Mouse (Mus musculus) stomach, embryonic 14.5 days (tissue): ENCODE measurements around the gene Krt6a. TPM values are rescaled to one million over a fixed set of nuclear protein-coding genes. Genes with fewer than 3 reads are reported as not detected.
"Not testable (repeated sequence)": the region's sequence is repeated elsewhere in the genome, so short reads cannot be mapped to it uniquely, and the experiment has no call there.

Source experiments
- ATAC-seq: fragments of 200-750 bp; cut with Nextera tagmentation; 2 replicates; pipeline ENCODE4 v1.8.0; 2017; ENCODE audit warnings: low read depth, moderate TSS enrichment; ENCODE audit not compliant: insufficient number of reproducible peaks, insufficient read depth, low FRiP score
- H3K27ac ChIP-seq: fragments of 300-500 bp; sonication (generic); 2 replicates; pipeline ENCODE4 v1.5.1; 2014; ENCODE audit warnings: mild to moderate bottlenecking, low read length, moderate library complexity, mixed read lengths
- H3K27me3 ChIP-seq: fragments of 300-500 bp; sonication (generic); 2 replicates; pipeline ENCODE4 v1.6.1; 2014; ENCODE audit warnings: low read length, control low read depth, mixed read lengths; ENCODE audit not compliant: control insufficient read depth, insufficient read depth
- H3K36me3 ChIP-seq: fragments of 300-500 bp; sonication (generic); 2 replicates; pipeline ENCODE4 v1.6.1; 2014; ENCODE audit warnings: mild to moderate bottlenecking, control low read depth, low read length, moderate library complexity, mixed read lengths; ENCODE audit not compliant: control insufficient read depth, insufficient read depth
- H3K4me1 ChIP-seq: fragments of 300-500 bp; sonication (generic); 2 replicates; pipeline ENCODE4 v1.6.1; 2014; ENCODE audit warnings: low read length, control low read depth, mixed read lengths; ENCODE audit not compliant: control insufficient read depth, insufficient read depth
- H3K4me2 ChIP-seq: fragments of 300-500 bp; sonication (generic); replicated peaks from 2 replicates; pipeline ENCODE4 v1.6.1; 2014; ENCODE audit warnings: low read depth, low read length, control low read depth
- H3K4me3 ChIP-seq: fragments of 300-500 bp; sonication (generic); 2 replicates; pipeline ENCODE4 v1.5.1; 2014; ENCODE audit warnings: low read depth, low read length, control low read depth
- H3K9ac ChIP-seq: fragments of 300-500 bp; sonication (generic); replicated peaks from 2 replicates; pipeline ENCODE4 v1.6.1; 2014; ENCODE audit warnings: low read depth, mild to moderate bottlenecking, control low read depth, low read length, moderate library complexity, mixed read lengths
- H3K9me3 ChIP-seq: fragments of 300-500 bp; sonication (generic); 2 replicates; pipeline ENCODE4 v1.6.1; 2016; ENCODE audit warnings: low read depth, low read length, control low read depth; ENCODE audit not compliant: control insufficient read depth
- WGBS: fragments of 180-500 bp; shearing (Covaris S2); extraction: QIAGEN DNeasy Blood & Tissue Kit; methylation state at CpG from one replicate; pipeline ENCODE4 v1.1.7; 2014; 5-methylcytosine and 5-hydroxymethylcytosine counted together
- polyA plus RNA-seq: library from polyadenylated mRNA; unstranded; fragments of >200 nt; fragmentation: Nextera tagmentation; extraction: Ambion mirVana; gene quantifications from 2 replicates; pipeline ENCODE4 v1.2.1, GENCODE M21; 2014

Krt6a gene
- polyA plus RNA-seq, 1 experiment from 2014 or later, result 16.8 TPM

GRCm38 (mm10) chr15:101708683-101709082 lies 14.6 kb upstream of the Krt6a start:
- H3K27me3 ChIP-seq, result no peaks in the 10 kb centered on the region
- no peak for ATAC-seq
- no peaks in the 10 kb centered on the region for H3K4me1 ChIP-seq
- no peak overlapping the region for H3K9ac ChIP-seq
- WGBS, result 65% methylated on average over 11 of the region's 11 CpGs
- no peaks in the 10 kb centered on the region for H3K36me3 ChIP-seq
- H3K9me3 ChIP-seq, result no peaks in the 10 kb centered on the region
- no peak overlapping the region for H3K27ac ChIP-seq
- H3K4me2 ChIP-seq, result no peak overlapping the region
- no peak overlapping the region for H3K4me3 ChIP-seq

GRCm38 (mm10) chr15:101707454-101707853 lies 13.3 kb upstream of the Krt6a start:
- Histone ChIP-seq H3K27me3 (no peaks in the 10 kb centered on the region), H3K9me3 (no peaks in the 10 kb centered on the region), H3K4me3 (no peak overlapping the region), H3K27ac (no peak overlapping the region), H3K4me1 (no peaks in the 10 kb centered on the region), H3K9ac (no peak overlapping the region), H3K4me2 (no peak overlapping the region), H3K36me3 (no peaks in the 10 kb centered on the region)
- WGBS, result 87% methylated on average over 9 of the region's 9 CpGs
- no peak for ATAC-seq

GRCm38 (mm10) chr15:101704066-101704465 lies 10.0 kb upstream of the Krt6a start:
- H3K4me1 ChIP-seq, result no peaks in the 10 kb centered on the region
- H3K36me3 ChIP-seq, result no peaks in the 10 kb centered on the region

GRCm38 (mm10) chr15:101702380-101702779 lies 8.3 kb upstream of the Krt6a start:
- no peaks in the 10 kb centered on the region for H3K9me3 ChIP-seq
- no peak overlapping the region for H3K4me2 ChIP-seq
- 34% methylated on average over 2 of the region's 2 CpGs for WGBS
- no peak overlapping the region for H3K9ac ChIP-seq
- no peaks in the 10 kb centered on the region for H3K36me3 ChIP-seq
- no peaks in the 10 kb centered on the region for H3K4me1 ChIP-seq
- no peak for ATAC-seq
- H3K27me3 ChIP-seq, result no peaks in the 10 kb centered on the region
- no peak overlapping the region for H3K27ac ChIP-seq
- no peak overlapping the region for H3K4me3 ChIP-seq

More at GRCm38 (mm10) chr15:101704066-101704465, 10.0 kb upstream of the Krt6a start:
- 75% methylated on average over 4 of the region's 4 CpGs for WGBS
- ATAC-seq, result no peak
- Histone ChIP-seq H3K4me3 (no peak overlapping the region), H3K27me3 (no peaks in the 10 kb centered on the region), H3K4me2 (no peak overlapping the region), H3K9me3 (no peaks in the 10 kb centered on the region), H3K9ac (no peak overlapping the region), H3K27ac (no peak overlapping the region)

- H3K9me3 ChIP-seq, result no peaks in the 10 kb centered on the region
- no peak for ATAC-seq
- 83% methylated on average over 8 of the region's 8 CpGs for WGBS
- no peaks in the 10 kb centered on the region for H3K4me1 ChIP-seq
- H3K4me2 ChIP-seq, result no peak overlapping the region
- H3K36me3 ChIP-seq, result no peaks in the 10 kb centered on the region
- no peak overlapping the region for H3K9ac ChIP-seq
- no peaks in the 10 kb centered on the region for H3K27me3 ChIP-seq
- H3K27ac ChIP-seq, result no peak overlapping the region
- H3K4me3 ChIP-seq, result no peak overlapping the region
These were observed 5.8 kb upstream of the Krt6a start for GRCm38 (mm10) chr15:101699866-101700265.

GRCm38 (mm10) chr15:101699192-101699591 lies 5.1 kb upstream of the Krt6a start:
- WGBS, result 52% methylated on average over 3 of the region's 3 CpGs
- no peak for ATAC-seq
- H3K9me3 ChIP-seq, result no peaks in the 10 kb centered on the region

GRCm38 (mm10) chr15:101697326-101698188 lies 3.5 kb upstream of the Krt6a start:
- Histone ChIP-seq H3K9me3 (no peaks in the 10 kb centered on the region), H3K36me3 (no peaks in the 10 kb centered on the region), H3K4me1 (no peaks in the 10 kb centered on the region), H3K4me3 (no peak overlapping the region), H3K4me2 (no peak overlapping the region), H3K9ac (no peak overlapping the region), H3K27ac (no peak overlapping the region), H3K27me3 (no peaks in the 10 kb centered on the region)
- ATAC-seq, result no peak
- WGBS, result 69% methylated on average over 8 of the region's 8 CpGs

More at GRCm38 (mm10) chr15:101699192-101699591, 5.1 kb upstream of the Krt6a start:
- no peak overlapping the region for H3K4me3 ChIP-seq
- no peaks in the 10 kb centered on the region for H3K36me3 ChIP-seq
- H3K4me1 ChIP-seq, result no peaks in the 10 kb centered on the region
- H3K27me3 ChIP-seq, result no peaks in the 10 kb centered on the region
- no peak overlapping the region for H3K27ac ChIP-seq
- no peak overlapping the region for H3K9ac ChIP-seq
- H3K4me2 ChIP-seq, result no peak overlapping the region

- not testable (repeated sequence) for H3K36me3 ChIP-seq, H3K27me3 ChIP-seq, H3K9ac ChIP-seq, H3K4me2 ChIP-seq, H3K27ac ChIP-seq, H3K4me1 ChIP-seq, ATAC-seq, H3K4me3 ChIP-seq, H3K9me3 ChIP-seq
- WGBS, result 87% methylated on average over 5 of the region's 5 CpGs
These were observed 3.6 kb downstream of the Krt6a start for GRCm38 (mm10) chr15:101690460-101690859.

- Histone ChIP-seq H3K27me3 (no peaks in the 10 kb centered on the region), H3K27ac (no peak overlapping the region), H3K9ac (no peak overlapping the region), H3K4me1 (no peaks in the 10 kb centered on the region), H3K4me2 (no peak overlapping the region), H3K36me3 (no peaks in the 10 kb centered on the region), H3K9me3 (no peaks in the 10 kb centered on the region), H3K4me3 (no peak overlapping the region)
- no peak for ATAC-seq
- 71% methylated on average over 2 of the region's 2 CpGs for WGBS
These were observed 5.9 kb downstream of the Krt6a start for GRCm38 (mm10) chr15:101688161-101688560.
